Mouse (Mus musculus): Measurements from ENCODE around the gene Adam29.

Gene Adam29

DNA sequence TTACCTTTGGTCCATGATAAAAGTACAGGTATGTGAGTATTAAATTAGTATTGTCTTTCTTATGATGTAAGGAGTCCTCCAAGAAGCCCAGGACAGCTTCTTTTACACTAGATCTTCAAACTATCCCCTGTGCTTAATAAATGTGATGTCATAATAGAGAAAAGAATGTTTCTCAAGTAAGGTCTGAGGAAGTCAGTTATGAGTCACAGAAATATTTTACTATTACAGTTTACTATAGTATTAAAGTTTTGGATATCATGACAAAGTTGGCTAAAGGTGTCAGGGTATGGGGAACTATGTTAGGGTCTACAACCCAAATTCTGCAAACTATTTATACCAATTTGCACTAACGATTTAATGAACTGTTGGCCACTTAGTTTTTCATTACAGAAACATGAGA, at the start of gene Adam29:
Adam29 (minus strand) TSS at position 101 of the 400 bp plus-strand sequence.
- DNase-seq (ENCODE audit: low spot score): no peak

DNA sequence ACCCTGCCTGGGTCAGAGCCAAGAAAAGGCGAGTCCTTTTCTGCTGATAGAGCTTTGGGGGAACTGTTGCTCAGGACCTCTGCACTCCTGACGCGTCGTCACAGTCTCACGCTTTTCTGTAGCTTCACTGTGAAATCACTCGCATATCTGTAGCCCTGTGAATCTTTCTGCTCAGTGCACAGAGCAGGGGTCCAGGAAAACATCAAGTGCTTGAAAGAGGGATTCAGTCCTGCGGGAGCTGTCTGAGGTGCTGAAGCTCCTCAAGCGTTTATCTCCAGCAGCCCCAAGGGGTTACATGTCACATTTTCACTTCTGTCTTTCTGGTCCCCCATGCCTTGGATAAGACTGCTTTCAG, 33.8 kb upstream of the Adam29 start:
- DNase-seq (ENCODE audit: low spot score): no peak

DNA sequence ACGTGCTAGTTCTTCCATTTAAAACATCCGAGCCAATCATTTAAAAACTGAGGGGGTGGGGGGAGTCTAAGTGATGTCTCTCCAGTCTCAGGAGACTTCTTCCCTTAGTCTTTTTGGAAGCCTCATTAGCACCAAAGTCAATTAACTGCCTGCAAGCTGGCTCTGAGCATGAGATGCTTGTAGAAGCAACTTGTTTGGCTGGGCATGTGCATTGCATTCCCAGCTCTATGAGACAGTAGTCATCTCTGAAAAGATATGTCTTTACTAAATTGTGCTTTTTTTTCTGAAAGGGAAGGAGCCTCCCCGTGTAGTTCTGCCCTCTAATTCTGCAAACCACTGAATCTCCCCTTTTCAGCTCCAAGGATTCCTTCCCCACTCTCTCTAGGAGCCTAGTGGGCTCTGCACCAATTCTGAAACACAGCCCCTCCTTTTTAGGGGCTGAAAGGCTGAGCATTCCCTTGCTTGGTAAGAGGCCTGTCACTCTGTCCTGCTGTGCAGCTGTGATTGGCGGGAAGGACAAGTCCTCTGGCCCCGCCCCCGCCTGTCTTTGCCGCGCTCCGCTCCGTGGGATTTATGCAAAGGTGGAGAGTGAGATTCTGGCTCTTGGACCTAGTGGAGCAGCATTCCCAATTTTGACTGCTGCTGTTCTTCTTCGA, 33.2 kb upstream of the Adam29 start, which contains the start of gene Glra3:
Glra3 (plus strand) TSS at position 591 of the 656 bp plus-strand sequence.
- DNase-seq (ENCODE audit: low spot score): no peak

All from urinary bladder, postnatal 25 days (tissue).